Mouse (Mus musculus): Measurements from ENCODE around the gene Gm16181. TPM values are rescaled to one million over a fixed set of nuclear protein-coding genes. Genes with fewer than 3 reads are reported as not detected.
A peak's percentile ranks its signal among the peaks of the same experiment; 100 is the strongest.

Gm16181 gene
- polyA plus RNA-seq, 1 experiment from 2014 or later = 0.23 TPM

GRCm38 (mm10) chr17:35200398-35200797 lies 20.2 kb upstream of the Gm16181 start:
- no peak for ATAC-seq

DNA sequence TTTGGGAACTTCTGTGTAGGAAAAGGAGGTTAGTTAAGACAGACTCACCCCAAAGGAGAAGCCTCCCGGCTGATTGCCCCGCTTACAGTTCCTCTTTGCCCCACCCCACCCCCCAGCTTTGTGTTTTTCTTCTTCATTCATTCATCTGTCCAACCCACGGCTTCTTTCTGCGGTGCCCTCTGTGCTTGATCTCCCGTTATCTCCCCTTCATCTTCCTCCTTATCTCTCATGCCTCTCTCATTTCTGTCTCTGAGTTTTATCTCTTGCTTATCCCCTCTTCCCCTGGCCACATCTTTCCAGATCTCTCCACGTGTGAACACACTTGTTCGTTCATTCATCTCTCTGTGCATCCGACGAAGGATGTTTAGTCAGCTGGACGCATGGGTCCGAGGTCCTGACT lies 19.5 kb upstream of the Gm16181 start:
- H3K9ac ChIP-seq (ENCODE audit: low read depth, low read length) = no peak overlapping the region
- 61% methylated on average over 11 of the region's 11 CpGs for WGBS
- no peaks in the 10 kb centered on the region for H3K9me3 ChIP-seq (ENCODE audit: control insufficient read depth)
- H3K27ac ChIP-seq (ENCODE audit: low read depth, low read length) = no peak overlapping the region
- no peak for ATAC-seq
- TF ChIP-seq CTCF (IDR thresholded peaks at IDR 0.05; ENCODE audit: low read depth) = no peak
- H3K4me2 ChIP-seq (replicated peaks; ENCODE audit: low read depth) = no peak overlapping the region
- H3K4me3 ChIP-seq (ENCODE audit: low read depth, low read length) = 0 out of 2 replicates have a peak overlapping the region, but pooled peaks have one; percentile 9
- H3K4me1 ChIP-seq (replicated peaks; ENCODE audit: control insufficient read depth, insufficient read depth, low read length) = no peaks in the 10 kb centered on the region
- H3K27me3 ChIP-seq (replicated peaks; ENCODE audit: control insufficient read depth, insufficient read depth, low read length) = peaks cover 20% of the 10 kb centered on the region
- H3K36me3 ChIP-seq (ENCODE audit: control insufficient read depth, insufficient read depth) = no peaks in the 10 kb centered on the region

More at GRCm38 (mm10) chr17:35200398-35200797, 20.2 kb upstream of the Gm16181 start:
- no peak overlapping the region for H3K4me2 ChIP-seq (replicated peaks; ENCODE audit: low read depth)
- H3K36me3 ChIP-seq (ENCODE audit: control insufficient read depth, insufficient read depth) = no peaks in the 10 kb centered on the region
- no peak overlapping the region for H3K9ac ChIP-seq (ENCODE audit: low read depth, low read length)
- WGBS = 78% methylated on average over 11 of the region's 11 CpGs
- no peak overlapping the region for H3K4me3 ChIP-seq (ENCODE audit: low read depth, low read length)
- no peak overlapping the region for H3K27ac ChIP-seq (ENCODE audit: low read depth, low read length)
- no peaks in the 10 kb centered on the region for H3K4me1 ChIP-seq (replicated peaks; ENCODE audit: control insufficient read depth, insufficient read depth, low read length)
- H3K9me3 ChIP-seq (ENCODE audit: control insufficient read depth) = no peaks in the 10 kb centered on the region
- peaks cover 25% of the 10 kb centered on the region for H3K27me3 ChIP-seq (replicated peaks; ENCODE audit: control insufficient read depth, insufficient read depth, low read length)
- TF ChIP-seq CTCF (IDR thresholded peaks at IDR 0.05; ENCODE audit: low read depth) = no peak

DNA sequence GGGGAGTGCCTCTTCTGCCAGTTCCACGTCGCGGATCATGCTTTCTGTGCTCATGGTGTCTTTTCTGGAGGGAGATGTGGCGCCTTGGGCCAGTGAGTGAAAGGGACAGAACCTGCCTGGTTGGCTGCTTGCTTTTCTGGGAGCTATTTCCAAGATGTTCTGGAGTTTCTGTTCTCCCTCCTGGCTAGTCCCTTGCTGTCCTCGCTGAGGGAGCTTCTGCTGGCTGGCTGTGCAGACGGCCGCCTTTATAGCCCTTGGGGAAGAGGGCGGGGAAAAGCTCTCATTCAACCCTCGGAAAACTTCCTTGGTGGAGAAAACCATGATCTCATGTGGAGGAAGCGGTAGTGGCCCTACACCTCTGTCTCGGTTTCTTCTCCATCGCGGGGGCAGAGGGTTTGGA lies 18.8 kb upstream of the Gm16181 start, which contains the start of gene Tnf:
Tnf (minus strand) TSS at position 221 of the 400 bp plus-strand sequence.
- Histone ChIP-seq H3K9ac (ENCODE audit: low read depth, low read length) (0 out of 2 replicates have a peak within 1 kb of the TSS, but pooled peaks have one; percentile 26), H3K27me3 (replicated peaks; ENCODE audit: control insufficient read depth, insufficient read depth, low read length) (peaks cover 16% of the 10 kb centered on the region), H3K27ac (ENCODE audit: low read depth, low read length) (no peak within 1 kb of the TSS), H3K36me3 (ENCODE audit: control insufficient read depth, insufficient read depth) (no peaks in the 10 kb centered on the region), H3K4me2 (replicated peaks; ENCODE audit: low read depth) (peak within 1 kb of the TSS; percentile 45), H3K4me3 (ENCODE audit: low read depth, low read length) (0 out of 2 replicates have a peak within 1 kb of the TSS, but pooled peaks have one; percentile 9), H3K4me1 (replicated peaks; ENCODE audit: control insufficient read depth, insufficient read depth, low read length) (no peaks in the 10 kb centered on the region), H3K9me3 (ENCODE audit: control insufficient read depth) (no peaks in the 10 kb centered on the region)
- TF ChIP-seq CTCF (IDR thresholded peaks at IDR 0.05; ENCODE audit: low read depth) = no peak
- 24% methylated on average over 13 of the region's 13 CpGs for WGBS
- no peak for ATAC-seq

DNA sequence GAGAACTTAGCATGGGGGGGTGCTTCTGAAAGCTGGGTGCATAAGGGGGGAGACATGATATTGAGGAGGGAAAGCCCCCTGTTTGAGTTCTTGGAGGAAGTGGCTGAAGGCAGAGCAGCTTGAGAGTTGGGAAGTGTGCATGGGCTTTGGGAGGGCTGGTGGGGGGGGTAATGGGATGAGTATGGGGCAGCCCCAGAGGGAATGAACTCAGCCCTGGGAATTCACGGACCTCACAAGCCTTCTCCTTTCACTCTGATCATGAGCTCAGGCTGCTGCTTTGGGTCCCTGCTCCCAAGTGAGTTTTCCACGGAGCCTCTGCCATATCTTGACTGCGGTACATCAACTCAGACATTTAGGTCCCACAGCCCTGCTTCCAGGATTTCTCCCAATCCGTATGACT lies 18.2 kb upstream of the Gm16181 start:
- WGBS = 71% methylated on average over 4 of the region's 4 CpGs
- H3K9me3 ChIP-seq (ENCODE audit: control insufficient read depth) = no peaks in the 10 kb centered on the region
- no peak overlapping the region for H3K4me2 ChIP-seq (replicated peaks; ENCODE audit: low read depth)
- no peaks in the 10 kb centered on the region for H3K36me3 ChIP-seq (ENCODE audit: control insufficient read depth, insufficient read depth)
- H3K4me1 ChIP-seq (replicated peaks; ENCODE audit: control insufficient read depth, insufficient read depth, low read length) = no peaks in the 10 kb centered on the region
- H3K4me3 ChIP-seq (ENCODE audit: low read depth, low read length) = no peak overlapping the region
- H3K27me3 ChIP-seq (replicated peaks; ENCODE audit: control insufficient read depth, insufficient read depth, low read length) = peaks cover 16% of the 10 kb centered on the region
- no peak overlapping the region for H3K27ac ChIP-seq (ENCODE audit: low read depth, low read length)
- no peak for ATAC-seq
- TF ChIP-seq CTCF (IDR thresholded peaks at IDR 0.05; ENCODE audit: low read depth) = no peak
- no peak overlapping the region for H3K9ac ChIP-seq (ENCODE audit: low read depth, low read length)

DNA sequence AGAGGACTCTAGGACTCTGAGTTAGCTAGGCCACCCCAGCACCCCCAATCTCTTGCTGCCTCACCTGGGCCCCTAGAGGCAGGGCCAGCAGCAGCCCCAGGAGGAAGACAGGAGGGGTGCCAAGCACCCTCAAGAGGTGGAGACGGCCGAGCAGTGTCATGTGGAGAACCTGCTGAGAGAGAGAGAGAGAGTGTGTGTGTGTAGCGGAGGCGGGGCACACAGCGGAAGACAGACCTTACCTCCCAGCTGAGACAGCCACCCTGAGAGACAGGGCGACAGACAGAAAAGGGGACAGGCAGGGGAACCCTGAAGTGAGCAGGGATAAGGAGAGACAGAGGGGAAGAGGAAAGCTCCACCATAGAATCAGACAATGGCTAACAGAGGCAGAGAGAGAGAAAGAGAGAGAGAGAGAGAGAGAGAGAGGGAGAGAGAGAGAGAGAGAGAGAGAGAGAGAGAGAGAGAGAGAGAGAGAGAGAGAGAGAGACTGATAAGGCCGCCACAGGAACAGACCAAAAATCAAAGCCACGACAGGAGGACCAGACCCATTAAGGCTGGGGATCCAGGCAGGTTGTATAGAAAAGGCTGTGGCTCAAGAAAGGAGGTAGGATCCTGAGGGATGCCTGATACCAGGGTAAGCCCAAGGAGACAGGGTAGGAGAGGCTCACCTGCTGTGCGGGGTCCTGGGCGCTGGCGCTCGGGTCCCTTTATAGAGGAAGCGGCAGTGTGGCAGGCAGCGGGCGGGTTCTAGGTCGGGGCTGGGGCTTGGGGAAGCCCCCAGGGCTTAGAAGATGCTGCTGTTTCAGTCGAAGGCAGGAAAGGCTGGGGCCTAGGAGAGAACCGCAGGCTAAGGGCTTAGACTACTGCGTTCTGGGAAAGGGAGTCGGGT lies 15.9 kb upstream of the Gm16181 start, which contains the start of gene Lta:
Lta (minus strand) TSS at position 858 of the 886 bp plus-strand sequence.
- no peak for ATAC-seq
- WGBS = 46% methylated on average over 20 of the region's 20 CpGs

DNA sequence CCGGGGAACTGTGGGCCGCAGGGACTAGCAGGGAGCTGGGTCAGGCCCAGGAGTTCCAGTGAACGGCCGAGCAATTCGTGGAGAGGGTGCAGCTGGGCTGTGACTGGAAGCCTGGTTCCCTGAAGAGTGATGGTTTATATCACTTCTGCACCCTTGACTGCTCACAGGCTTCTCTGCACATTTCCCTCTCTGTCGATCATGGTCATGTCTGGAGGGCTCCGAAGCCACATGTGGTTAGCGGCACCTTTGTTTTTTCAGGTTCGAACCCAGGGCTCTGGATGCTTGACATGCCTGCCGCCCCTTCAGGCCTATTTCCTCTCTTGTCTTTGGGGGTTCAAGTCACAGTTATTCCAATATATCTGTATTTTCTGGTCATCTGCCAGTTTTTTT lies 15.3 kb upstream of the Gm16181 start:
- Histone ChIP-seq H3K4me1 (replicated peaks; ENCODE audit: control insufficient read depth, insufficient read depth, low read length) (no peaks in the 10 kb centered on the region), H3K9me3 (ENCODE audit: control insufficient read depth) (no peaks in the 10 kb centered on the region), H3K27ac (ENCODE audit: low read depth, low read length) (no peak overlapping the region), H3K27me3 (replicated peaks; ENCODE audit: control insufficient read depth, insufficient read depth, low read length) (peaks cover 16% of the 10 kb centered on the region), H3K9ac (ENCODE audit: low read depth, low read length) (no peak overlapping the region), H3K4me2 (replicated peaks; ENCODE audit: low read depth) (no peak overlapping the region), H3K4me3 (ENCODE audit: low read depth, low read length) (no peak overlapping the region), H3K36me3 (ENCODE audit: control insufficient read depth, insufficient read depth) (no peaks in the 10 kb centered on the region)
- WGBS = 62% methylated on average over 10 of the region's 10 CpGs
- ATAC-seq = no peak
- TF ChIP-seq CTCF (IDR thresholded peaks at IDR 0.05; ENCODE audit: low read depth) = no peak

More for the DNA sequence above, 15.9 kb upstream of the Gm16181 start, which contains the start of gene Lta:
- no peaks in the 10 kb centered on the region for H3K9me3 ChIP-seq (ENCODE audit: control insufficient read depth)
- H3K4me2 ChIP-seq (replicated peaks; ENCODE audit: low read depth) = no peak within 1 kb of the TSS
- H3K36me3 ChIP-seq (ENCODE audit: control insufficient read depth, insufficient read depth) = no peaks in the 10 kb centered on the region
- H3K27me3 ChIP-seq (replicated peaks; ENCODE audit: control insufficient read depth, insufficient read depth, low read length) = peaks cover 16% of the 10 kb centered on the region
- H3K27ac ChIP-seq (ENCODE audit: low read depth, low read length) = no peak within 1 kb of the TSS
- TF ChIP-seq CTCF (IDR thresholded peaks at IDR 0.05; ENCODE audit: low read depth) = no peak
- no peaks in the 10 kb centered on the region for H3K4me1 ChIP-seq (replicated peaks; ENCODE audit: control insufficient read depth, insufficient read depth, low read length)
- H3K9ac ChIP-seq (ENCODE audit: low read depth, low read length) = no peak within 1 kb of the TSS
- no peak within 1 kb of the TSS for H3K4me3 ChIP-seq (ENCODE audit: low read depth, low read length)
